12 mouse cellular contexts compared by ENCODE assay signal in genomic region chr17:28040620-28041019, GRCm38 (mm10). TPM values are rescaled to one million over a fixed set of nuclear protein-coding genes. Genes with fewer than 3 reads are reported as not detected.
A peak's percentile ranks its signal among the peaks of the same experiment; 100 is the strongest.
DNase-seq lines count a peak whose midpoint lies in the region; ATAC-seq and TF ChIP-seq lines count a peak whose summit lies in the region.
"Had no signal": no experiment of that assay in that cellular context is flagged by ENCODE, and none has a peak within 500 bp of the region (broad histone marks: within the 10 kb centered on the region; RNA-seq: fewer than 3 reads in every experiment).

No protein-coding gene starts in this region.

- H3K4me3 ChIP-seq in heart, embryonic 12.5 days, result no peak overlapping the region
- H3K4me3 ChIP-seq in forebrain, postnatal 0 days (ENCODE audit: low read depth, low read length), result peak overlapping the region; percentile 16
- peak overlapping the region; percentile 35 for H3K4me3 ChIP-seq in midbrain, embryonic 15.5 days
- H3K4me3 ChIP-seq: erythroblast, embryonic 14.5 days; stomach, embryonic 15.5 days had no signal

- no peaks in the 10 kb centered on the region for H3K9me3 ChIP-seq in heart, embryonic 12.5 days (replicated peaks)
- no peaks in the 10 kb centered on the region for H3K9me3 ChIP-seq in forebrain, postnatal 0 days (ENCODE audit: low read length)
- H3K9me3 ChIP-seq in midbrain, embryonic 15.5 days, result no peaks in the 10 kb centered on the region
- H3K9me3 ChIP-seq: stomach, embryonic 15.5 days had no signal

- peaks cover 43% of the 10 kb centered on the region for H3K36me3 ChIP-seq in heart, embryonic 12.5 days
- H3K36me3 ChIP-seq in forebrain, postnatal 0 days (ENCODE audit: insufficient read depth), result peaks cover 11% of the 10 kb centered on the region
- no peaks in the 10 kb centered on the region for H3K36me3 ChIP-seq in midbrain, embryonic 15.5 days (replicated peaks)

- no peaks in the 10 kb centered on the region for H3K27me3 ChIP-seq in heart, embryonic 12.5 days (replicated peaks)
- no peaks in the 10 kb centered on the region for H3K27me3 ChIP-seq in forebrain, postnatal 0 days (ENCODE audit: insufficient read depth, low read length)
- no peaks in the 10 kb centered on the region for H3K27me3 ChIP-seq in midbrain, embryonic 15.5 days (replicated peaks)
- H3K27me3 ChIP-seq: stomach, embryonic 15.5 days had no signal

- DNase-seq in heart, postnatal 4 days, result no peak
- DNase-seq in brain, embryonic 14.5 days (ENCODE audit: low read depth), result peak; percentile 88
- peak; percentile 57 for DNase-seq in forebrain, postnatal 0 days
- DNase-seq in spleen, postnatal 10 days (ENCODE audit: low spot score in 2 of 2), result no peak
- no peak for DNase-seq in kidney, adult 18-20 months
- DNase-seq: lung, postnatal 36 days had no signal

- no peak overlapping the region; the same call in 1 of the 2 replicates for H3K9ac ChIP-seq in heart, embryonic 12.5 days
- peak overlapping the region; percentile 46 for H3K9ac ChIP-seq in forebrain, postnatal 0 days
- peak overlapping the region; percentile 44 for H3K9ac ChIP-seq in midbrain, embryonic 15.5 days
- H3K9ac ChIP-seq: stomach, embryonic 15.5 days had no signal

- H3K4me2 ChIP-seq in heart, embryonic 12.5 days, result peak overlapping the region; percentile 39
- H3K4me2 ChIP-seq in forebrain, postnatal 0 days (ENCODE audit: low read depth), result peak overlapping the region; percentile 38
- H3K4me2 ChIP-seq in midbrain, embryonic 15.5 days, result peak overlapping the region; percentile 55
- H3K4me2 ChIP-seq: stomach, embryonic 15.5 days had no signal

- peaks cover 57% of the 10 kb centered on the region for H3K4me1 ChIP-seq in heart, embryonic 12.5 days (replicated peaks)
- H3K4me1 ChIP-seq in forebrain, postnatal 0 days (ENCODE audit: insufficient read depth), result peaks cover 8% of the 10 kb centered on the region
- peaks cover 63% of the 10 kb centered on the region for H3K4me1 ChIP-seq in midbrain, embryonic 15.5 days

- no peak for ATAC-seq in heart, embryonic 12.5 days (ENCODE audit: insufficient number of reproducible peaks, low FRiP score)
- ATAC-seq in forebrain, postnatal 0 days, result peak; percentile 37
- peak; percentile 65 for ATAC-seq in midbrain, embryonic 15.5 days (replicated peaks)
- ATAC-seq in monocyte, adult 5-6 weeks (replicated peaks; ENCODE audit: insufficient number of reproducible peaks, low FRiP score, low TSS enrichment, poor library complexity, severe bottlenecking), result no peak

- no peak for TF ChIP-seq CTCF in brain, embryonic 14.5 days (IDR thresholded peaks at IDR 0.05; ENCODE audit: borderline replicate concordance, extremely low read depth, insufficient read depth, insufficient read length)
- no peak for TF ChIP-seq CTCF in forebrain, postnatal 0 days (IDR thresholded peaks at IDR 0.05; ENCODE audit: low read depth)

- H3K27ac ChIP-seq in heart, embryonic 12.5 days (ENCODE audit: poor library complexity, severe bottlenecking), result no peak overlapping the region
- peak overlapping the region; percentile 57 for H3K27ac ChIP-seq in forebrain, postnatal 0 days (ENCODE audit: low read depth, low read length)
- peak overlapping the region; percentile 75 for H3K27ac ChIP-seq in midbrain, embryonic 15.5 days
- H3K27ac ChIP-seq: stomach, embryonic 15.5 days had no signal

- 39% methylated on average over 16 of the region's 16 CpGs for WGBS in heart, embryonic 12.5 days
- WGBS in forebrain, postnatal 0 days, result 14% methylated on average over 16 of the region's 16 CpGs
- WGBS in midbrain, embryonic 15.5 days, result 9% methylated on average over 16 of the region's 16 CpGs

- TF ChIP-seq POLR2A in brain, embryonic 14.5 days (IDR thresholded peaks at IDR 0.05; ENCODE audit: borderline replicate concordance, extremely low read depth, insufficient read depth, insufficient read length, poor library complexity, severe bottlenecking), result peak; percentile 39; the same call in 1 of the 2 replicates

RNA-seq across cellular contexts. Expression of gene Tcp11, which starts 39.8 kb away (rescaled TPM):
- polyA plus RNA-seq in heart, embryonic 12.5 days (2016; fragmentation: Nextera tagmentation; extraction: Ambion mirVana), result 0.23 and 1.1 TPM in 2 replicates
- total RNA-seq in heart, postnatal 4 days (2021), result under 1 TPM in 1 of 2 experiments, not detected in 1; 0.14 TPM
- 2.4 and 2.8 TPM in 2 replicates for polyA plus RNA-seq in brain, embryonic 14.5 days (2012; rRNA removed)
- total RNA-seq in forebrain, postnatal 0 days (2014; rRNA removed), result 4.3 and 7.2 TPM in 2 replicates
- 1.7 and 2.9 TPM in 2 replicates for polyA plus RNA-seq in forebrain, postnatal 0 days (2015; fragmentation: Nextera tagmentation; extraction: Ambion mirVana)
- 1.9 and 2.2 TPM in 2 replicates for polyA plus RNA-seq in midbrain, embryonic 15.5 days (2015; fragmentation: Nextera tagmentation; extraction: Ambion mirVana)
- 1.6 to 2.7 TPM (median 2.3 TPM) in 3 replicates for total RNA-seq in monocyte, adult 5-6 weeks (2017)
- total RNA-seq: adrenal gland, adult 18-20 months had no signal
- polyA plus RNA-seq: erythroblast, embryonic 14.5 days had no signal

Comparison
In these comparisons a context has a peak if more than half of its experiments do, and no peak if none do; other contexts are left out.
1. ATAC-seq: peak in forebrain, postnatal 0 days (single experiment) and midbrain, embryonic 15.5 days (single experiment); none in heart, embryonic 12.5 days (single experiment) and monocyte, adult 5-6 weeks (single experiment).
2. DNase-seq: peak in brain, embryonic 14.5 days (single experiment) and forebrain, postnatal 0 days (single experiment); none in heart, postnatal 4 days (single experiment), spleen, postnatal 10 days (0 of 2) and kidney, adult 18-20 months (single experiment).
3. Peak in every context shown above with its lines, with median percentiles within 50 percentile points of each other: H3K4me2 ChIP-seq.